Mouse (Mus musculus) liver, adult 2 months (tissue): ENCODE data around the gene Pard3. TPM values are rescaled to one million over a fixed set of nuclear protein-coding genes. Genes with fewer than 3 reads are reported as not detected.

Experiments used
- DNase-seq: peaks from one replicate; pipeline ENCODE4 v3.0.0-alpha.2; 2011; ENCODE audit warnings: low read depth, low spot score; ENCODE audit errors: extremely low read depth
- H3K27ac ChIP-seq: fragments of 200-500 bp; replicated peaks from 2 replicates; pipeline ENCODE4 v1.5.1; 2012; ENCODE audit warnings: low read depth, mild to moderate bottlenecking, control low read depth, inconsistent platforms, low read length; ENCODE audit not compliant: insufficient read depth
- H3K27me3 ChIP-seq: fragments of 200-500 bp; 2 replicates; pipeline ENCODE4 v1.6.1; 2012; ENCODE audit warnings: mild to moderate bottlenecking, moderate library complexity, low read length, inconsistent platforms; ENCODE audit not compliant: control insufficient read depth, insufficient read depth
- H3K36me3 ChIP-seq: fragments of 200-500 bp; 2 replicates; pipeline ENCODE4 v1.6.1; 2012; ENCODE audit warnings: low read length, inconsistent platforms; ENCODE audit not compliant: control insufficient read depth, insufficient read depth
- H3K4me1 ChIP-seq: fragments of 200-500 bp; 2 replicates; pipeline ENCODE4 v1.6.1; 2011; ENCODE audit warnings: low read length; ENCODE audit not compliant: control insufficient read depth, insufficient read depth
- H3K4me3 ChIP-seq: fragments of 200-500 bp; 2 replicates; pipeline ENCODE4 v1.5.1; 2011; ENCODE audit warnings: low read depth, mild to moderate bottlenecking, control low read depth, low read length, moderate library complexity; ENCODE audit not compliant: insufficient read depth
- H3K79me2 ChIP-seq: fragments of 200-500 bp; 2 replicates; pipeline ENCODE4 v1.6.1; 2012; ENCODE audit warnings: inconsistent platforms, mild to moderate bottlenecking, low read length, moderate library complexity; ENCODE audit not compliant: control insufficient read depth, insufficient read depth
- H3K9ac ChIP-seq: fragments of 200-500 bp; 2 replicates; pipeline ENCODE4 v1.6.1; 2012; ENCODE audit warnings: low read depth, mild to moderate bottlenecking, control low read depth, inconsistent platforms, low read length
- CTCF ChIP-seq: fragments of 200-500 bp; IDR thresholded peaks from 2 replicates; pipeline ENCODE4 v1.5.1; 2011; ENCODE audit warnings: low read depth, low read length, control low read depth
- POLR2A ChIP-seq: fragments of 200-500 bp; IDR thresholded peaks from 2 replicates; pipeline ENCODE4 v1.6.1; 2011; ENCODE audit warnings: low read length, control low read depth; ENCODE audit not compliant: insufficient read depth; ENCODE audit errors: extremely low read depth
- WGBS: fragments of 180-500 bp; shearing (Covaris S2); methylation state at CpG from one replicate; pipeline ENCODE4 v1.1.7; 2018; 5-methylcytosine and 5-hydroxymethylcytosine counted together
- polyA plus RNA-seq: library from polyadenylated mRNA; depleted of rRNA; stranded (reverse); fragments of >200 nt; gene quantifications from 2 replicates; pipeline ENCODE4 v1.2.3, GENCODE M21; 2012
- total RNA-seq: library from RNA; depleted of rRNA; stranded (reverse); fragments of >200 nt; gene quantifications from 2 replicates; pipeline ENCODE4 v1.2.3, GENCODE M21; 2014

Pard3 gene
- total and polyA plus RNA-seq, 2 experiments = 47.4 to 61.4 TPM

DNA sequence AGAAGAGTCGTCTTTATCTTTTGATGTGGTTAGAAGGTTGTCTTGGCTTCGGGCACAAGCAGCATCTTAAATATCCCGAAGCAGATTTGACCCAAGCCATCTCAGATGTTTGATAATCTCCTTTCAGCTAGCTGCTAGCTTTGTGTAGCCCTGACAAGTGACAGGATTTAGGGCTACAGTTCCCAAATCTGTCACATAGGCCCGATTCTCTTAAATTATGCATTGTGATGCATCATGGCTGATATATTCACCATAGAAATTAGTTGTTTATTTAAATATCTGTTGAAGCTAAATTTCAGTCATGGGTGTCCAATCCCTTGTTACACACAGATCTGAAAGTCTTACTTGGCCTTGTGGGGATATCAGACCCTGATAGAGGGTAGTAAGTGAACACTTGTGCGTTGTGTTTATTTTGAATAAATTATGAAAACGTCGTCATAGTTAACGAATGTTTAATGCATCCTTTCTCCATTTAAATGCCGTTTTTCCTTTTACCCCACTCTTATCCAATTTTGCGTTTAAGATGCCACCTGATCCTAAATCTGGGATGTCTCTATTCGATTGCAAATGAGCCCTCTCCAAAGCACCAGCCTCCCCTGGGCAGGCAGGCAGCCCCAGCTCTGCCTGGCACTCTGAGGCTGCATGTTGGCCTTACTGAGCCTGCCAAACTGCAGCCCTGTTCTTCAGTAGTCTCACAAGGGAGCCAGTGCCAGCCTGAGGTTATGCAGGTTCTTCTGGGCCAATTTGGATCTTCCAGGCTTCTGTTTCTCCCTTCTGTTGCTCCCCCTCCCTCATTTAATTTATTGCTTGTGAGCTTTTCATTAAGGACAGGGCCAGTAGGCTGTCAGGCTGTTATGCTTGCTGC, 315.5 kb downstream of the Pard3 start:
- WGBS = 90% methylated on average over 11 of the region's 11 CpGs
- Histone ChIP-seq H3K36me3 (peaks cover 51% of the 10 kb centered on the region), H3K9ac (no peak overlapping the region), H3K27ac (no peak overlapping the region), H3K4me3 (no peak overlapping the region), H3K4me1 (no peaks in the 10 kb centered on the region), H3K79me2 (no peaks in the 10 kb centered on the region), H3K27me3 (no peaks in the 10 kb centered on the region)
- no peak for TF ChIP-seq CTCF
- DNase-seq = no peak

GRCm38 (mm10) chr8:127381259-127381658, 317.6 kb downstream of the Pard3 start:
- Histone ChIP-seq H3K27ac (no peak overlapping the region), H3K9ac (no peak overlapping the region), H3K4me1 (no peaks in the 10 kb centered on the region), H3K36me3 (peaks cover 53% of the 10 kb centered on the region), H3K27me3 (no peaks in the 10 kb centered on the region), H3K4me3 (no peak overlapping the region), H3K79me2 (no peaks in the 10 kb centered on the region)
- DNase-seq = no peak
- TF ChIP-seq CTCF = no peak
- no peak for TF ChIP-seq POLR2A
- over 99% methylated on average over 3 of the region's 3 CpGs for WGBS

DNA sequence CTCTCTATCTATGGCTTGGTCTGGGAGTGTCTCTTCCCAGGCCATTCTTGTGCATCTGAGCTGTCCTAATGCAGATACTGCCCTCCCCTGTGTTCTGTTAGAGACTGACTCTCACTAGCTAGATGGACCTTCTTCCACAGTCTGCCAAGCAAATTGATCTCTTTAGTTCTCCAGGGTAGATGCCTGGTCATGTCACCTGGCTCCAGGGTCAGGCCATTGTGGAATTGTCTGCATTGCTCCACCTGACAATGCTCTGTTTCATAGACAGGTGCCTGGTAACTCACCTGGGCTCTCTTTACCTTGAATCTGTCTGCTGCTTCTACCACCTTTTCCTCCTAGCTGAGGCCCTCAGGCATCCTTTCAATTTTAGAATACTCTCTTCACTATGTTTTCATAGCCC, 329.0 kb downstream of the Pard3 start:
- Histone ChIP-seq H3K4me3 (no peak overlapping the region), H3K27me3 (no peaks in the 10 kb centered on the region), H3K36me3 (peaks cover 45% of the 10 kb centered on the region), H3K27ac (no peak overlapping the region), H3K9ac (no peak overlapping the region), H3K4me1 (no peaks in the 10 kb centered on the region), H3K79me2 (no peaks in the 10 kb centered on the region)
- TF ChIP-seq CTCF (no peak), POLR2A (no peak)
- no peak for DNase-seq

DNA sequence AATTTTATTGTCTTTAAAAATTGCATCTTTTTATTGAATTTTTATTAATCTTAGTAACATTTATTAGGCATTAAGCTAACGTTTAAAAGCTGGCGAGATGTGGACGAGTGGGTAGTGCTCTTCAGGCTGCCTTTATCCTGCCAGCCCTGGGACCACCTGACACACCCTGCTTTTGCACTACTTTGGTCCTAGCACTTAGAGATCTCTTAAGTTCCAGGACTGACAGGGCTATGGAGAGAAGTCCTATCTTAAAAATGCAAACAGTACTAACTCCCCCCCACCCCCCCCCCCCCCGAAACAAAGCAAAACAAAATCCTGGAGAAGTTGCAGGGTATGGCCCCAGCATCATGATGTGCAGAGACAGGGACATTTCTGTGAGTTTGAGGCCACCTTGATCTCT, 331.8 kb downstream of the Pard3 start:
- Histone ChIP-seq H3K4me3 (no peak overlapping the region), H3K27ac (no peak overlapping the region), H3K27me3 (no peaks in the 10 kb centered on the region), H3K9ac (no peak overlapping the region), H3K79me2 (no peaks in the 10 kb centered on the region), H3K4me1 (no peaks in the 10 kb centered on the region), H3K36me3 (peaks cover 46% of the 10 kb centered on the region)
- DNase-seq = no peak
- TF ChIP-seq POLR2A (no peak), CTCF (no peak)
- 85% methylated on average over 4 of the region's 4 CpGs for WGBS

DNA sequence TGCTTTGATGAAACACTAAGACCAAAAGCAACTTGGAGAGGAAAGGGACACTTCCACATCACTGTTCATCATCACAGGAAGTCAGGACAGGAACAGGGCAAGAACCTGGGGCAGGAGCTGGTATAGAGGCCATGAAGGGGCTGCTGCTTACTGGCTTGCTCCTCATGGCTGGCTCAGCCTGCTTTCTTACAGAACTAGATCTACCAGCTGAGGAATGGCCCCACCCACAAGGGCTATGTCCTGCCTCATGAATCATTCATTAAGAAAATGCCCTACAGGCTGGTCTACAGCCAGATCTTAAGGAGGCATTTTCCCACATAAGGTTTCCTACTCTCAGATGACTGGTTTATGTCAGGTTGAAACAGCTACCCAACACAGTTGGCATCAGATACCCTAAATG, 342.1 kb downstream of the Pard3 start:
- H3K4me3 ChIP-seq = no peak overlapping the region
- no peaks in the 10 kb centered on the region for H3K4me1 ChIP-seq
- peaks cover 41% of the 10 kb centered on the region for H3K36me3 ChIP-seq
- no peak for TF ChIP-seq POLR2A
- no peak for TF ChIP-seq CTCF
- DNase-seq = no peak
- no peaks in the 10 kb centered on the region for H3K79me2 ChIP-seq
- no peaks in the 10 kb centered on the region for H3K27me3 ChIP-seq
- H3K27ac ChIP-seq = no peak overlapping the region
- no peak overlapping the region for H3K9ac ChIP-seq

GRCm38 (mm10) chr8:127410606-127411005, 346.9 kb downstream of the Pard3 start:
- Histone ChIP-seq H3K27me3 (no peaks in the 10 kb centered on the region), H3K27ac (no peak overlapping the region), H3K9ac (no peak overlapping the region), H3K79me2 (no peaks in the 10 kb centered on the region), H3K36me3 (peaks cover 48% of the 10 kb centered on the region), H3K4me1 (no peaks in the 10 kb centered on the region), H3K4me3 (no peak overlapping the region)
- DNase-seq = no peak
- 94% methylated on average over 12 of the region's 12 CpGs for WGBS
- TF ChIP-seq POLR2A = no peak
- no peak for TF ChIP-seq CTCF
